Mouse (Mus musculus): ENCODE measurements around the gene Chd9. TPM values are rescaled to one million over a fixed set of nuclear protein-coding genes. Genes with fewer than 3 reads are reported as not detected.
A peak's percentile ranks its signal among the peaks of the same experiment; 100 is the strongest.

Chd9 gene
- total RNA-seq, 2 experiments from 2014 or later = 43.1 to 57.7 TPM

GRCm38 (mm10) chr8:91059086-91059578 is 231.0 kb downstream of the Chd9 start:
- no peak for ATAC-seq (replicated peaks; ENCODE audit: low FRiP score, low TSS enrichment, poor library complexity, severe bottlenecking)

DNA sequence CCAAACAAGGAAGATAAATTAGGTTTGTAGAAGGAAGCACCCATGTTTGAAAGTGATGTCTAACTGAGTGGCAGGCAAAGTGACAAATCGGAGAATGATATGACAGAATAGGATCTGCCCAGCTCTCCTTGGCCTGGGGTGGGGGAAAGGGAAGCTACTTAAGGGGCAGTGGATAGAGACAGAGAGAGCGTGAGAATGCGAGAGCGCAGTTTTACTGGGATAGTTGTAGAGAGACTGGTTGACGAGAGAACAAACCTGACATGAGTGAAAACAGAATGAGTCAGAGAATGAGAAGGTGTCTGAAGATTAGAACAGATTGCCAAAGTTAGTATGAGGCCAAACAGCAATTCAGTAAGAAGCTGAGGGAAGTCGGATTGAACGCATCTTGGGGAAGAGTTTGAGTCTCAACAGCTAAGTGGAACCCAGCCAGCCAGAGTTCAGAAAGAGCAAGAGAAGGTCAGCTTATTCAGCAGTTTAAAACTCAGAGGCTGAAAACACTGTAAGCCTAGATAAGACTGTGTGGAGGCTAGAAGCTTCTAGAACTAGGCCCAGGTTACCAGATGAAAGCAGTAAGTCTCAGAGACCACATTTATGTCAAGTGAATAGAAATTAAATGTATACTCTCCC is 231.8 kb downstream of the Chd9 start:
- peak; percentile 32 for ATAC-seq (replicated peaks; ENCODE audit: low FRiP score, low TSS enrichment, poor library complexity, severe bottlenecking)

GRCm38 (mm10) chr8:91060555-91061471 is 232.7 kb downstream of the Chd9 start:
- ATAC-seq (replicated peaks; ENCODE audit: low FRiP score, low TSS enrichment, poor library complexity, severe bottlenecking) = peak; percentile 94

DNA sequence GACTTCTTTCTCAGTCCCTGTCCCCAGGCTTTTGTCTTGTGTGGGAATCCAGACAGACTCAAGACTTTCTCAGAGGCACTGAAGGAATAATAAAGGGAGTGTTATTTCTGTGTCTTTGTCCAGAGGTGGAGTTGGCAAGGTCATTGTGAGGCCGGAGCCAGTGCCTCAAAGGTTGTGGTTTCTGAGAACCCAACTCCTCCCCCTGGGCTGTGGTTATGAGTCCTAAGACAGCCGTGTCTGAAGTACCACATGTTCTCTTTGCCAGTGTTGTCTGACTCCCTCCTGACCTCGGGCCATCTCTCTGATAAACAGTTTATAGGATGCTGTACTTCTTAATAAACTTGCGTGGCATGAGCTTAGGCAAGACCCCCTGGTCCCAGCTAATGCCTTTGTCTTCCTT is 237.0 kb downstream of the Chd9 start:
- ATAC-seq (replicated peaks; ENCODE audit: low FRiP score, low TSS enrichment, poor library complexity, severe bottlenecking) = no peak

GRCm38 (mm10) chr8:91069407-91069806 is 241.3 kb downstream of the Chd9 start:
- peak; percentile 25; the same call in 1 of the 2 replicates for ATAC-seq (replicated peaks; ENCODE audit: low FRiP score, low TSS enrichment, poor library complexity, severe bottlenecking)

GRCm38 (mm10) chr8:91069834-91070233 is 241.7 kb downstream of the Chd9 start, which contains the start of gene Rbl2:
TSS of gene Rbl2 (plus strand) at chr8:91070057.
- ATAC-seq (replicated peaks; ENCODE audit: low FRiP score, low TSS enrichment, poor library complexity, severe bottlenecking) = peak; percentile 90

GRCm38 (mm10) chr8:91070275-91070859 is 242.2 kb downstream of the Chd9 start:
- peak; percentile 90 for ATAC-seq (replicated peaks; ENCODE audit: low FRiP score, low TSS enrichment, poor library complexity, severe bottlenecking)

- peak; percentile 69 for ATAC-seq (replicated peaks; ENCODE audit: low FRiP score, low TSS enrichment, poor library complexity, severe bottlenecking)
Observed at GRCm38 (mm10) chr8:91077077-91077867, 249.1 kb downstream of the Chd9 start.

DNA sequence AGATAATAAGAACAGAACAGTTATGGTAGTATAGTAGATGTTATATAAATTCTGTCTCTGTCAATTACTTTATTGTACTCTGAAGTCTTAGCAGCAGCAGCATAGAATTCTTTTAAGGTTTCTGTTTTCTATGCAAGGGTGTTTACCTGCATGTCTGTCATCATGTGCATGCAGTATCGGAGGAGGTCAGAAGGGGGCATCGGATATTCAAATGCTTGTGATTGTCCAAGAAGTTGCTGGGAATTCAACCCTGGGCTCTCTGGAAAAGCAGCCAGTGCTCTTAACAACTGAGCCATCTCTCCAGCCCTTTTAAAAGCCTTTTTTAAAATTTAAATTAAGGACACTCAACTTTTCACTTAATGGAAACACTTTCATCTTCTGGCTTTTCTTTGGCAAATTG is 251.5 kb downstream of the Chd9 start:
- ATAC-seq (replicated peaks; ENCODE audit: low FRiP score, low TSS enrichment, poor library complexity, severe bottlenecking) = no peak

- ATAC-seq (replicated peaks; ENCODE audit: low FRiP score, low TSS enrichment, poor library complexity, severe bottlenecking) = peak; percentile 45; the same call in 1 of the 2 replicates
Observed at GRCm38 (mm10) chr8:91081911-91082310, 253.8 kb downstream of the Chd9 start.

DNA sequence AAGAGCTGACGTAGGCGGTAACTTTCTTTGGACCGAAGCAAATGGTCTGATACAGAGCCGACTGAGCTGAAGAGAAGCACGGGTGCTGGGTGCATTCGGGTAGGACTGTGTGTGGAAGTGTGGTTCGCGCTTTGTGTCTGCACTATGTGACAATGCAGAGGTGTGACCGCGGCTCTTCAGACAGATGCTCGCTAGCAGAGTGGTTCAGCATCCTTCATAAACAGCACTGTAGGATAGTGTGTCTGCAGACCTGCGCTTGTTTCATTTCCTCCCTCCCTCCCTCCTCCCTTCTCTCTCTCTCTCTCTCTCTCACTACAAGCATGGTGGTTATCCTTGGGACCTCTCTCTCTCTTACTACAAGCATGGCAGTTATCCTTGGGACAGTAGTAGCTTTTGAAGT is 254.3 kb downstream of the Chd9 start:
- no peak for ATAC-seq (replicated peaks; ENCODE audit: low FRiP score, low TSS enrichment, poor library complexity, severe bottlenecking)

- ATAC-seq (replicated peaks; ENCODE audit: low FRiP score, low TSS enrichment, poor library complexity, severe bottlenecking) = no peak
Observed at GRCm38 (mm10) chr8:91088452-91088851, 260.3 kb downstream of the Chd9 start.

- no peak for ATAC-seq (replicated peaks; ENCODE audit: low FRiP score, low TSS enrichment, poor library complexity, severe bottlenecking)
Observed at GRCm38 (mm10) chr8:91089601-91090000, 261.4 kb downstream of the Chd9 start.

GRCm38 (mm10) chr8:91094135-91094534 is 266.0 kb downstream of the Chd9 start:
- no peak for ATAC-seq (replicated peaks; ENCODE audit: low FRiP score, low TSS enrichment, poor library complexity, severe bottlenecking)

DNA sequence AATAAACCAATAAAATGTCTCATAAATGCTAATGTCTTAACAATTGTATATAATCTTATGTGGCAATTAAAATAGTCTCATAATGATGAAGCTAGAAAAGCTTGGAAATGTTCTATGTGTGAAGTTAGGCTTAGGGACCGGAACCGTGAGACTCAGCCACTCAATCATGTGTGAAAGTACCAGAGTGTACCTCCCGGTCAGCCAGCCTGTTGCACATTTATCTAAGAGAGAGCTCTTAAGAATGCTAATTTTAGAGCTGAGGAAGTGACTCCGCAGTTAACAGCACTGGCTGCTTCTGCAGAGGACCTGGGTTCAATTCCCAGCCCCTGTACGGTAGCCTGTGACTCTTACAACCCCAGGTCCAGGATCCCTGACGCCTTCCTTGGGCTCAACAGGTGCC is 270.0 kb downstream of the Chd9 start:
- no peak for ATAC-seq (replicated peaks; ENCODE audit: low FRiP score, low TSS enrichment, poor library complexity, severe bottlenecking)

Other genes starting within 250 kb of the Chd9 start
- gene Gm19935, start 11.0 kb upstream of the Chd9 start, total RNA-seq (2014; fragmentation: Nextera tagmentation) = not detected in 2 replicates
- gene Gm19935, start 11.0 kb upstream of the Chd9 start, total RNA-seq (2017) = not detected in 2 replicates
- gene Rbl2, start 241.7 kb downstream of the Chd9 start, total RNA-seq (2014; fragmentation: Nextera tagmentation) = 38.9 and 65.8 TPM in 2 replicates
- gene Rbl2, start 241.7 kb downstream of the Chd9 start, total RNA-seq (2017) = 64.4 and 75.3 TPM in 2 replicates